Mouse (Mus musculus) stomach, postnatal 0 days (tissue): Measurements from ENCODE around the gene Syndig1. TPM values are rescaled to one million over a fixed set of nuclear protein-coding genes. Genes with fewer than 3 reads are reported as not detected.

Experiments
- ATAC-seq: fragments of 200-750 bp; cut with Nextera tagmentation; 2 replicates; pipeline ENCODE4 v1.8.0; 2017; ENCODE audit not compliant: low FRiP score, low TSS enrichment
- DNase-seq: peaks from one replicate; pipeline ENCODE4 v3.0.0-alpha.2; 2016; ENCODE audit warnings: low spot score
- H3K27ac ChIP-seq: fragments of 300-500 bp; sonication (generic); replicated peaks from 2 replicates; pipeline ENCODE4 v1.5.1; 2014; ENCODE audit warnings: mild to moderate bottlenecking, control low read depth
- H3K27me3 ChIP-seq: fragments of 300-500 bp; sonication (generic); 2 replicates; pipeline ENCODE4 v1.6.1; 2014; ENCODE audit warnings: low read length; ENCODE audit not compliant: control insufficient read depth, insufficient read depth
- H3K36me3 ChIP-seq: fragments of 300-500 bp; sonication (generic); 2 replicates; pipeline ENCODE4 v1.6.1; 2014; ENCODE audit warnings: low read length, mixed read lengths; ENCODE audit not compliant: control insufficient read depth, insufficient read depth
- H3K4me1 ChIP-seq: fragments of 300-500 bp; sonication (generic); replicated peaks from 2 replicates; pipeline ENCODE4 v1.6.1; 2014; ENCODE audit warnings: antibody characterized with exemption; ENCODE audit not compliant: control insufficient read depth, insufficient read depth
- H3K4me2 ChIP-seq: fragments of 300-500 bp; sonication (generic); replicated peaks from 2 replicates; pipeline ENCODE4 v1.6.1; 2014; ENCODE audit warnings: low read depth, mild to moderate bottlenecking, control low read depth, moderate library complexity
- H3K4me3 ChIP-seq: fragments of 300-500 bp; sonication (generic); 2 replicates; pipeline ENCODE4 v1.5.1; 2014; ENCODE audit warnings: low read depth, low read length, control low read depth
- H3K9ac ChIP-seq: fragments of 300-500 bp; sonication (generic); 2 replicates; pipeline ENCODE4 v1.6.1; 2014; ENCODE audit warnings: mild to moderate bottlenecking, low read length, control low read depth, mixed read lengths
- H3K9me3 ChIP-seq: fragments of 300-500 bp; sonication (generic); 2 replicates; pipeline ENCODE4 v1.6.1; 2016; ENCODE audit warnings: low read length; ENCODE audit not compliant: control insufficient read depth
- CTCF ChIP-seq: IDR thresholded peaks from 2 replicates; pipeline ENCODE4 v1.5.1; 2016; ENCODE audit warnings: antibody characterized with exemption, low read depth, mild to moderate bottlenecking, moderate library complexity
- EP300 ChIP-seq: optimal IDR thresholded peaks from 2 replicates; pipeline ENCODE3; 2016; ENCODE audit warnings: antibody characterized with exemption
- WGBS: fragments of 180-500 bp; shearing (Covaris S2); extraction: QIAGEN DNeasy Blood & Tissue Kit; methylation state at CpG from one replicate; pipeline ENCODE4 v1.1.7; 2014; 5-methylcytosine and 5-hydroxymethylcytosine counted together
- polyA plus RNA-seq: library from polyadenylated mRNA; unstranded; fragments of >200 nt; fragmentation: Nextera tagmentation; extraction: Ambion mirVana; gene quantifications from 2 replicates; pipeline ENCODE4 v1.2.1, GENCODE M21; 2015

Gene Syndig1
- polyA plus RNA-seq, 1 experiment from 2014 or later, result 7.2 TPM

DNA sequence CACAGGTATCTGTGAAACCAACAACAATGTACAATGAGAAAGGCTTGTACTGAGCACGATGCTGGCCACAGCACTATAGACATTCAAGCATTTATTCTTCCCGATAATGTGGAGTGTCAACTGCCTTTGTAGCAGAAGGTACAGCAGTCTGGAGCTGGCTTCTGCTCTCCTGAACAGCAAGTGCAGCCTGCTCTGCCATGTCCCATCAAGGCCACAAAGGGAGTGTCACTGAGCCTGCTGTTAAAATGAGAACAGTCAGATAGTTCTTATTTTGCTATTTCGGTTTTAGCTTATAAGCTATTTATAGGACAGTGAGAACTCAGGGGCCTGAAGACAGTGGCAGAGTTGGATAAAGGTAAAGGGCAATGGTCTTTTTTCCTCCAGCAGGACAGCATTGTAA is 9.3 kb upstream of the Syndig1 start:
- H3K9me3 ChIP-seq, result no peaks in the 10 kb centered on the region
- H3K4me3 ChIP-seq, result no peak overlapping the region
- no peaks in the 10 kb centered on the region for H3K27me3 ChIP-seq
- 80% methylated on average over 3 of the region's 3 CpGs for WGBS
- TF ChIP-seq CTCF, result no peak
- TF ChIP-seq EP300, result no peak
- H3K27ac ChIP-seq, result no peak overlapping the region
- no peaks in the 10 kb centered on the region for H3K36me3 ChIP-seq
- no peaks in the 10 kb centered on the region for H3K4me1 ChIP-seq
- DNase-seq (no peak), ATAC-seq (no peak)
- no peak overlapping the region for H3K9ac ChIP-seq
- no peak overlapping the region for H3K4me2 ChIP-seq

DNA sequence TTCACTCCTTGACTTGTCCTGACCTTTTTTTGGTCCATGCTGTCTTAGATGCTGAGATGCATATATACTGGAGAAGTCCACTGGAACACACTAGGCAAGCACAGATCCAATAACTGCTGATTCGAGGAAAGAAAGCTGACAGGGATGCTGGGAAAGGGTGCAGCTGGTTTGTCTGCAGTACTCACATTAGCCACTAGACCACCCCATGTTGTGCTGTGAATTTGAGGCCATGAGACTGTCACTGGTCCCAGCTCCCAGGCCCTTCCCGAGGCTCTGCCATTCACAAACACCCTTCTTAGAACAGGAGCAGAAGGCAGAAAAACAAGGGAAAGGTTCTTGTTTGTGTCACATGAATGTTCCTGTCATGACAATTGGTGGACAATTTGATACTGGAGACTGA is 8.8 kb upstream of the Syndig1 start:
- no peaks in the 10 kb centered on the region for H3K36me3 ChIP-seq
- 36% methylated on average over 2 of the region's 2 CpGs for WGBS
- ATAC-seq, result no peak

DNA sequence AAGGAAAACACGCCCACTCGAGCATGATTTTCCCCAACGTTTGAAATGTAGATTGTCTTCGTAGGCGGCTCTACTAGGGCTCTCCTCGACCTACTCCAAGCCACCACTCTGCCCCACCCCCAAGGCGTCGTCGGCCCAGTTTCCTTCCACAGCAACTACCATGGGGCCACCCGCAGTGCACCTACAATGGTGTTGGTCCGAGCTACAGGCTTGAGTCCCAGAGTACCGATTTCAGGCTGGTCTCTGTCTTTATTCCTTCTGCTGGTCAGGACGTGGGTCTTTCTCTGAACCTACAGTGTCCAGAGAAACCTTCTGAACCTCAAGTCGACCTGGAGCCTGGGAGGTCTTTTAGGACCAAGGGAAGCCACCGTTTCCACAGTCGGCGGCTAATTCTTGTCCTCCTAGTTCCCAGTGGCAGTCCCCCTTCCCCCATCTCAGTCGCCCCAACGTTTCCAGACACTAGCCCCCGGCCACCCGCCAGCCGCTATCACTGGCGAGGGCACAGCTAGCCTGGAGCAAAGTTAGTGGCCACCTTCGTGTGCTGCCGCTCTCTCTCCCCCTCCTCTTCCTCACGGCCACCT is 1.0 kb downstream of the Syndig1 start:
- 5% methylated on average over 26 of the region's 26 CpGs for WGBS

More for the DNA sequence above, 8.8 kb upstream of the Syndig1 start:
- Histone ChIP-seq H3K9ac (no peak overlapping the region), H3K4me3 (no peak overlapping the region), H3K27me3 (no peaks in the 10 kb centered on the region), H3K27ac (no peak overlapping the region), H3K9me3 (no peaks in the 10 kb centered on the region), H3K4me2 (no peak overlapping the region), H3K4me1 (no peaks in the 10 kb centered on the region)
- DNase-seq, result no peak
- peak; percentile 19 for TF ChIP-seq CTCF
- no peak for TF ChIP-seq EP300

DNA sequence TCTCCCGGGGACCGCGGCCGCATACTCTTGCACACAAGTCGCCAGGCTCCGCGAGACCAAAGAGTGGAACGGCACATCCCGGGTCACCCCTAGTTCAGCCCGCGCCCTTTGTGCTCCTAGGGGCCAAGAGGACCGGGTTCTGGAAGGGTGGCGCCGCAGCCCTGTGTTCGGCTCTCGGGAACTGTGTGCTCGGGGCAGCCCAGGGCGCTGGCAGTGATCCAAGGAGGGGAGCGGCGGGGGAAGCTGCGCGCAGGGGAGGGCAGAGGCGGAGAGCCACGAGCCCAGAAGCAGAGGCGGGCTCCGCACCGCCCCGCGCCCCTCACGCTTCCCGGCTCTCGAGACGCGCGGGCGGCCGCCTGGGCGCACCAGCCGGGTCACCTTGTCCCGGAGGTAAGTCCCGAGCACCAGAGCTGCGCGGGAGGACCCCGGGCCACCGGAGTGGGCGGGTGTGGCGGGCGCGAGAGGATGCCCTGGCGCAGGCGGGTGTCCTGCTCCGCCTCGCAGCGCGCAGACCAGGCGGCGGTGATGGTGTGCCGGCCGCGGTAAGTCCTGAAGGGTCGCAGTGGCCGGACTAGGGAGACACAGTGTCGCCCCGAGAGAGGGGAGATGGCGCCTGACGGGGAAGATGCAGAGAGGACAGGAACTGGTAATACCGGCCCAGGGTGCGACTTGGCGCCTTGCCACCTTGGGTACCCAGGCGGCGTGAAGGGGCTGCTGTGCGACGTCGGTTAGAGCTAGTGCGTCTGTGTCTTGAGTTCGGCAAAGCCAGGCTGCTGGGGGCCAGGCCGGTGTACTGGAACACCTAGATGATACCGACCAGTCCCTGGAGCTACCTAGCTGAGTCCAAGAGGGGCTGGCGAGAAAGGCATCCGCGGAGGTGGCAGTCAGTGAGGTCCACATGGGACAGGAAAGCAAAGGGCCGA is 1.8 kb downstream of the Syndig1 start, which contains the start of gene C530025M09Rik:
Gene C530025M09Rik, minus strand, starts transcription at position 678 of the 923 bp plus-strand sequence.
- Histone ChIP-seq H3K4me1 (no peaks in the 10 kb centered on the region), H3K27ac (no peak within 1 kb of the TSS), H3K9ac (peak within 1 kb of the TSS; percentile 53), H3K4me2 (peak within 1 kb of the TSS; percentile 75), H3K36me3 (no peaks in the 10 kb centered on the region), H3K27me3 (no peaks in the 10 kb centered on the region; the same call in 1 of the 2 replicates), H3K4me3 (peak within 1 kb of the TSS; percentile 46), H3K9me3 (no peaks in the 10 kb centered on the region)
- DNase-seq (peak; percentile 44), ATAC-seq (peak; percentile 63)
- under 1% methylated on average over 69 of the region's 82 CpGs for WGBS
- TF ChIP-seq CTCF (no peak), EP300 (no peak)

More for the DNA sequence above, 1.0 kb downstream of the Syndig1 start:
- no peaks in the 10 kb centered on the region for H3K36me3 ChIP-seq
- TF ChIP-seq EP300, result no peak
- no peak for TF ChIP-seq CTCF
- H3K9me3 ChIP-seq, result no peaks in the 10 kb centered on the region
- peak; percentile 17 for DNase-seq
- ATAC-seq, result 0 out of 2 replicates have a peak, but pooled peaks have one; percentile 22
- H3K9ac ChIP-seq, result peak overlapping the region; percentile 53
- H3K27ac ChIP-seq, result no peak overlapping the region
- no peaks in the 10 kb centered on the region for H3K4me1 ChIP-seq
- H3K4me3 ChIP-seq, result peak overlapping the region; percentile 46
- H3K4me2 ChIP-seq, result peak overlapping the region; percentile 75
- no peaks in the 10 kb centered on the region; the same call in 1 of the 2 replicates for H3K27me3 ChIP-seq

DNA sequence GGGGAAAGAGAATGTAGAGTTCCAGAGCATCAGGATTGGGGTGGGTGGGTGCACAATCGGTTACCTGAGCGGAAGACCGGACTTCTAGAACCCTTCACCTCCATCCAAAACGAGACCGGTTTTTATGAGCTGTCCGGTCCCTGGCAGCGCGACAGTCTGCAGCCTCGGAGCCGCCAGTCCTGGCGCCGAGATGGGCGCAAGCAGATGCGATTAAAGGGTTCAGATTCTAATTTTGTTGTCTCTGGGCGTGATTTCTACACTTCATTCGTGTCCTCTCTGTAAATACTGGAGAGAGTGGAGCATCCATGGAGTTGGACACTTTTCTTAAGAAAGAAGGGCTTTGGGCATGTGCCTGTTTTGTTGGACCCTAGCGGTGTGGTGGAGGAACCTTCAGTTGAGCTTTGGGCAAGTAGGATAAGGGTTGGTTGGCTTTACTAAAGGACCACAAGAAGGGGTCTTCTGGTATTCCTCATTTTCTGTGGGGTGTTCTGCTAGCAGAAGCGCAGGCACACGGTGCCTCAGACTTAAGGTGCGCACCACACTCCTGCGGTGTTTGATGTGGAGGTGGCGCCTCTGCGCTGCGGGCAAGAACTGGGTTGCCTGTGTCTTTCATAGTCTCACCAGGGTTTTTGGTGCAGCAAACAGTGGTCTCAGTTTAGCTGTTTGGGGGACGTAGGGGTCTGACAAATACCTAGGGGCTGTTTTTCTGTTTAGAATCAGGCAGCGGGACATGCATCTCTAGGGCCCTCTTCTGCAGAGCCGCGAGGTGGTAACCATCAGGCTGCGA is 2.6 kb downstream of the Syndig1 start:
- no peak for ATAC-seq
- DNase-seq, result no peak

More for the DNA sequence above, 2.6 kb downstream of the Syndig1 start:
- Histone ChIP-seq H3K4me2 (peak overlapping the region; percentile 75), H3K27ac (no peak overlapping the region), H3K4me1 (no peaks in the 10 kb centered on the region), H3K36me3 (no peaks in the 10 kb centered on the region), H3K27me3 (no peaks in the 10 kb centered on the region; the same call in 1 of the 2 replicates), H3K4me3 (peak overlapping the region; percentile 46), H3K9me3 (no peaks in the 10 kb centered on the region), H3K9ac (peak overlapping the region; percentile 53; the same call in 1 of the 2 replicates)
- 3% methylated on average over 29 of the region's 29 CpGs for WGBS
- TF ChIP-seq EP300, result no peak
- TF ChIP-seq CTCF, result no peak
